Mouse (Mus musculus): ENCODE measurements around the gene Mbd3.
A peak's percentile ranks its signal among the peaks of the same experiment; 100 is the strongest.

DNA sequence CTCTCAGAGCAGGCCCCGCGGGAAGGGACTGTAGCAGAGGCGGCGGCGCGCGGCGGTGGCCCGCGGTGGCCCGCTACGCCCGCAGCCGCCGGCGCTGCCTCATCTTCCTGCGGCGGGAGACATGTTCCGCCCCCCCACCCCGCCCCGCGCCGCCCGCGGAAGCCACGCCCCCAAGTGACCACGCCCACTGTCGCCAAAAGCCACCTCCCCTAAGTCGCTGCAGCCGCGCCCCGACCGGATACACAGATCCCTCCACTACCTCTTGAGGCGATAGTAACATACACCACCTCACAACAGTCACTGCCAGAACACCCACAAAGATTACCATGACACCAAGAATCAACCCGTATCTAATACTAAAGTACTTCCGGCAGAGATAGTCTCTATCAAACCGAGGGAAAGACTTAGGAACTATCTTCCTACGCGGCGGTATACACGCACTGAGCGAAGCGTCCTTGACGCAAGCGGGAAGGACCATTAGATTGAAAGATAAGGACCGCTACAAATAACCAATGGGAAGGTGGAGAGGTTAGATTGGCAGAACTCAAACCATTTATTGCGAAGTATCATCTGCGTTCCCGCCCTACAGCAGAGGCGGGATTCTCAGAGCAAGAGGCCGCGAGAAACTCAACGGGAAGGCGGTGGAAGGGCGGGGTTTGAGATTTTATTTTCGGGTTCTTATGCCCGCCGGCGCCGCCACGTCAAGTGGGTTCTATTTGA is 34.3 kb upstream of the Mbd3 start, which contains the start of gene Tcf3:
- TF ChIP-seq CTCF (IDR thresholded peaks at IDR 0.05; ENCODE audit: insufficient read depth, low read depth, low read length) (no peak), POLR2A (IDR thresholded peaks at IDR 0.05; ENCODE audit: insufficient read depth, low read depth, low read length) (peak; percentile 56; the same call in 1 of the 2 replicates)
